Mouse (Mus musculus) lung, postnatal 0 days (tissue): ENCODE measurements around the gene Krr1.

ENCODE experiments used
- CTCF ChIP-seq: IDR thresholded peaks from 2 replicates; pipeline ENCODE4 v1.5.1; 2016; ENCODE audit warnings: antibody characterized with exemption, mild to moderate bottlenecking
- EP300 ChIP-seq: IDR thresholded peaks from 2 replicates; pipeline ENCODE4 v1.6.1; 2016; ENCODE audit warnings: antibody characterized with exemption, mild to moderate bottlenecking, control low read depth

- no peak for TF ChIP-seq CTCF
- no peak for TF ChIP-seq EP300
These were observed 24.4 kb upstream of the Krr1 start for GRCm38 (mm10) chr10:111948041-111948440.
